Mouse (Mus musculus): ENCODE results near the gene Plagl1.

DNA sequence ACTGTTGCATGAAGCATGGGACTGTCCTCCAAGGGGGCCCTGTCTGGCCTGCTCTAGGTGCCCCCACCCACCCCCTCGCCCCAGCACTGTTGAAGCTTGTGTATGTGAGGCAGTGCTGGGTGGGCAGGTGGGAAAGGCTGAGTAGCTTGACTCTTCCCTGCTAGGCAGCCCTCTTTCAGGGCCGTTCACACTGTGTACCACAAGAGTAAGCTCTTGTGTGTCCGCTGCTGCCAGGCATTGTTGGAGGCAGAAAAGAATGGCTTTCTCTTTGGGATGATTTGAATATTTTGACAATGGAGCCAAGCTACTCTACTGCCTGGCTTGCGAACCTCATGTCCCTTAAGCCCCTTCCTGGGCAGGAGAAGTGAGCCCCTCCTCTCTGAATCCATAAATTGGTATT lies 54.7 kb downstream of the Plagl1 start:
- no peak for TF ChIP-seq SIN3A (IDR thresholded peaks at IDR 0.05; ENCODE audit: low read length)
- TF ChIP-seq MAFK (IDR thresholded peaks at IDR 0.05; ENCODE audit: borderline replicate concordance, low read depth, low read length), result no peak
- no peak for TF ChIP-seq CTCF (IDR thresholded peaks at IDR 0.05 in 2 of 3, conservative IDR thresholded peaks at IDR 0.05 in 1 of 3; ENCODE audit: control insufficient read depth in 1 of 3, insufficient read depth in 1 of 3, low read depth in 2 of 3, low read length in 3 of 3, poor library complexity in 1 of 3, severe bottlenecking in 1 of 3)
- no peak for TF ChIP-seq MAX (IDR thresholded peaks at IDR 0.05; ENCODE audit: low read length)
- TF ChIP-seq TBP (IDR thresholded peaks at IDR 0.05; ENCODE audit: low read depth, low read length), result no peak
- TF ChIP-seq POLR2A (IDR thresholded peaks at IDR 0.05; ENCODE audit: control insufficient read depth in 1 of 2, insufficient read depth in 1 of 2, low read depth in 1 of 2, low read length in 2 of 2, poor library complexity in 1 of 2), result no peak
- TF ChIP-seq CHD2 (IDR thresholded peaks at IDR 0.05; ENCODE audit: low read length), result no peak
- no peak for TF ChIP-seq SMC3 (IDR thresholded peaks at IDR 0.05; ENCODE audit: low read depth, low read length)
- no peak for TF ChIP-seq JUND (IDR thresholded peaks at IDR 0.05; ENCODE audit: low read depth, low read length)
- no peak for TF ChIP-seq MYC (IDR thresholded peaks at IDR 0.05; ENCODE audit: low read depth, low read length)
- TF ChIP-seq KAT2A (conservative IDR thresholded peaks at IDR 0.05; ENCODE audit: low read depth, low read length), result no peak
- no peak for TF ChIP-seq EP300 (IDR thresholded peaks at IDR 0.05; ENCODE audit: low read depth in 1 of 2, low read length in 2 of 2)
- TF ChIP-seq BHLHE40 (IDR thresholded peaks at IDR 0.05; ENCODE audit: borderline replicate concordance, low read depth, low read length), result no peak
